Mouse (Mus musculus): ENCODE measurements around the gene Nav2. TPM values are rescaled to one million over a fixed set of nuclear protein-coding genes. Genes with fewer than 3 reads are reported as not detected.
A peak's percentile ranks its signal among the peaks of the same experiment; 100 is the strongest.

Gene Nav2
- total and polyA plus RNA-seq, 3 experiments, result under 0.01 TPM; not detected in 2

DNA sequence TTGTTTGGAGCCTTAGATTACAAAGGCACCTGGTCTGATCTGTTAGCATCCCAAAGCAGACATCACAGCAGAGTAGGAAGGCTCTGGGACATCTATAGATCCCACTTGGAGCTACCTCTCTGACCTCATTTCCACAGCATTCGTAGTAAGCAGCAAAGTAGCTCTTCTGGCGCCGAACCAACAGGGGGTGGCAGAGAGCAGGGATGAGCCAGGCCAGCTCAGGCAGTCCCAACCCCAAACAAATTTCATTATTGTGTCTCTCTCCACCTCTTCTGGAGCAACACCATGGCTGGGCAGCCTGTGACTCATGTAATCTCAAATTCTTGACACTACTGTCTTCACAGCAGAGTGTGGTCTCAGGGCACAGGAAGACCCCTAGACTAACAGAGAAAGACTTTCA lies 19.8 kb downstream of the Nav2 start:
- Histone ChIP-seq H3K4me2 (ENCODE audit: insufficient read depth, low read depth, poor library complexity, severe bottlenecking) (no peak overlapping the region), H3K27me3 (replicated peaks) (peaks cover 16% of the 10 kb centered on the region), H3K9ac (ENCODE audit: insufficient read depth, low read depth) (no peak overlapping the region), H3K79me2 (replicated peaks; ENCODE audit: control insufficient read depth, extremely low read depth, insufficient read depth, poor library complexity, severe bottlenecking) (no peaks in the 10 kb centered on the region), H3K27ac (ENCODE audit: insufficient read depth, low read depth) (no peak overlapping the region), H3K4me1 (ENCODE audit: control insufficient read depth in 1 of 2, insufficient read depth in 2 of 2) (peaks cover 8 to 9% of the 10 kb centered on the region in 2 experiments; a peak in 3 of 4 replicates), H3K36me3 (replicated peaks in 1 of 2; ENCODE audit: control insufficient read depth in 1 of 2, insufficient read depth in 1 of 2, low read length in 1 of 2) (no peaks in the 10 kb centered on the region), H3K4me3 (replicated peaks in 1 of 3; ENCODE audit: low read depth in 2 of 3, low read length in 2 of 3, poor library complexity in 1 of 3) (no peak overlapping the region), H3K9me3 (replicated peaks; ENCODE audit: low read length) (no peaks in the 10 kb centered on the region)
- in situ Hi-C loops (cut with MboI; ENCODE audit: low pct_ligation_motif_present, low pct_unique_long_range_greater_than_20kb, low sequenced_read_pairs), result loop anchor here (5.0 kb wide), 1 partner anchor 41 kb away; no protein-coding TSS in a partner anchor
- TF ChIP-seq CHD1 (IDR thresholded peaks at IDR 0.05; ENCODE audit: low read depth, low read length), result no peak
- TF ChIP-seq ELF1 (IDR thresholded peaks at IDR 0.05; ENCODE audit: low read depth, low read length), result no peak
- no peak for TF ChIP-seq NRF1 (IDR thresholded peaks at IDR 0.05; ENCODE audit: low read depth, low read length)
- TF ChIP-seq KAT2A (IDR thresholded peaks at IDR 0.05; ENCODE audit: insufficient replicate concordance, low read length), result no peak
- TF ChIP-seq ZKSCAN1 (IDR thresholded peaks at IDR 0.05; ENCODE audit: borderline replicate concordance, low read depth, low read length), result no peak
- no peak for TF ChIP-seq BHLHE40 (IDR thresholded peaks at IDR 0.05; ENCODE audit: low read depth, low read length)
- no peak for TF ChIP-seq USF2 (conservative IDR thresholded peaks at IDR 0.05; ENCODE audit: low read depth, low read length)
- TF ChIP-seq E2F4 (IDR thresholded peaks at IDR 0.05; ENCODE audit: insufficient replicate concordance, low read depth, low read length), result no peak
- no peak for TF ChIP-seq SIN3A (IDR thresholded peaks at IDR 0.05; ENCODE audit: low read length)
- peak; percentile 35 to 65; a peak in 2 of 4 replicates for TF ChIP-seq CTCF (conservative IDR thresholded peaks at IDR 0.05 in 1 of 2, IDR thresholded peaks at IDR 0.05 in 1 of 2; ENCODE audit: low read depth in 2 of 2, low read length in 2 of 2)
- TF ChIP-seq RCOR1 (conservative IDR thresholded peaks at IDR 0.05; ENCODE audit: low read depth, low read length), result no peak
- TF ChIP-seq HCFC1 (IDR thresholded peaks at IDR 0.05; ENCODE audit: low read depth, low read length), result no peak
- TF ChIP-seq SMC3 (IDR thresholded peaks at IDR 0.05; ENCODE audit: low read depth, low read length), result peak; percentile 58
- peak; percentile 41 for TF ChIP-seq RAD21 (IDR thresholded peaks at IDR 0.05; ENCODE audit: low read depth, low read length)
- TF ChIP-seq UBTF (IDR thresholded peaks at IDR 0.05; ENCODE audit: low read depth, low read length), result no peak
- dilution Hi-C loops (cut with MboI; ENCODE audit: extremely low pct_ligation_motif_present, extremely low pct_unique_long_range_greater_than_20kb, low sequenced_read_pairs), result no loop called here
- peak; percentile 27 for DNase-seq (ENCODE audit: extremely low read depth)

DNA sequence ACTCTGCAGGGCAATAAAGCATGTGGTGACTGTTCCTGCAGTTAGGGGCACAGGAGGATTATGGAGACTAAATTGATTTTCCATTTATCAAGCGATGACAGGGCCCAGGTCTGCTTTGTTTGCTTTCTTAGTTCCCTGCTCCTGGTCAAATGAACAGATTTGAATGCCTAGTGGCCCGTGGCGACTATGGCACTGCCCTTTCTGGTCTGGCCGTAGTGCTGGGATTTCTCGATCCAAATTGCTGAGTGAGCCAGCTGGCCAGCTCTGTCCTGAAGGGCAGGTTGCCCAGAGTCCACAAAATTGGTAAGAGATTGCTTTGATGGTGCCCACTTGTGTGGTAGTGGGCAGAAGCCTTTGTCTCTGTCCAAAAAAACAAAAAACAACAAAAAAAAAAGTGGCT lies 21.9 kb downstream of the Nav2 start:
- H3K9ac ChIP-seq (ENCODE audit: insufficient read depth, low read depth), result no peak overlapping the region
- dilution Hi-C loops (cut with MboI; ENCODE audit: extremely low pct_ligation_motif_present, extremely low pct_unique_long_range_greater_than_20kb, low sequenced_read_pairs), result no loop called here
- no peak for TF ChIP-seq USF2 (conservative IDR thresholded peaks at IDR 0.05; ENCODE audit: low read depth, low read length)
- no peak for TF ChIP-seq TCF12 (IDR thresholded peaks at IDR 0.05; ENCODE audit: low read depth, low read length)
- no peak for TF ChIP-seq ELF1 (IDR thresholded peaks at IDR 0.05; ENCODE audit: low read depth, low read length)
- no peak for TF ChIP-seq CHD2 (IDR thresholded peaks at IDR 0.05; ENCODE audit: low read length)
- TF ChIP-seq EP300 (IDR thresholded peaks at IDR 0.05; ENCODE audit: low read length), result no peak
- no peak for TF ChIP-seq NRF1 (IDR thresholded peaks at IDR 0.05; ENCODE audit: low read depth, low read length)
- TF ChIP-seq RCOR1 (conservative IDR thresholded peaks at IDR 0.05; ENCODE audit: low read depth, low read length), result no peak
- no peak for TF ChIP-seq MAZ (IDR thresholded peaks at IDR 0.05; ENCODE audit: low read depth, low read length)
- TF ChIP-seq SIN3A (IDR thresholded peaks at IDR 0.05; ENCODE audit: low read length), result no peak
- no peak for TF ChIP-seq USF1 (IDR thresholded peaks at IDR 0.05; ENCODE audit: low read depth, low read length)
- no peak for TF ChIP-seq KAT2A (IDR thresholded peaks at IDR 0.05; ENCODE audit: insufficient replicate concordance, low read length)
- no peak for TF ChIP-seq NELFE (IDR thresholded peaks at IDR 0.05; ENCODE audit: low read depth, low read length)
- no peak for TF ChIP-seq UBTF (IDR thresholded peaks at IDR 0.05; ENCODE audit: low read depth, low read length)
- no peak for TF ChIP-seq ZNF384 (IDR thresholded peaks at IDR 0.05; ENCODE audit: low read depth, low read length)

More for the DNA sequence above, 21.9 kb downstream of the Nav2 start:
- H3K27me3 ChIP-seq (replicated peaks), result peaks cover 29% of the 10 kb centered on the region
- no peak for DNase-seq (ENCODE audit: extremely low read depth)
- no peak overlapping the region for H3K27ac ChIP-seq (ENCODE audit: insufficient read depth, low read depth)
- no peaks in the 10 kb centered on the region for H3K9me3 ChIP-seq (replicated peaks; ENCODE audit: low read length)
- no peak overlapping the region for H3K4me2 ChIP-seq (ENCODE audit: insufficient read depth, low read depth, poor library complexity, severe bottlenecking)
- H3K36me3 ChIP-seq (replicated peaks in 1 of 2; ENCODE audit: control insufficient read depth in 1 of 2, insufficient read depth in 1 of 2, low read length in 1 of 2), result no peaks in the 10 kb centered on the region
- no peak overlapping the region for H3K4me3 ChIP-seq (replicated peaks in 1 of 3; ENCODE audit: low read depth in 2 of 3, low read length in 2 of 3, poor library complexity in 1 of 3)
- no peaks in the 10 kb centered on the region for H3K79me2 ChIP-seq (replicated peaks; ENCODE audit: control insufficient read depth, extremely low read depth, insufficient read depth, poor library complexity, severe bottlenecking)
- in situ Hi-C loops (cut with MboI; ENCODE audit: low pct_ligation_motif_present, low pct_unique_long_range_greater_than_20kb, low sequenced_read_pairs), result no loop called here
- H3K4me1 ChIP-seq (ENCODE audit: control insufficient read depth in 1 of 2, insufficient read depth in 2 of 2), result 0 out of 4 replicates have a peak, but pooled peaks cover 0 to 4% of the 10 kb centered on the region in 2 experiments
